In genomic region chr3:130690834-130691595, GRCm38 (mm10) we compare ENCODE assay signal across 8 mouse cellular contexts. TPM values are rescaled to one million over a fixed set of nuclear protein-coding genes. Genes with fewer than 3 reads are reported as not detected.
A peak's percentile ranks its signal among the peaks of the same experiment; 100 is the strongest.
DNase-seq lines count a peak whose midpoint lies in the region; ATAC-seq and TF ChIP-seq lines count a peak whose summit lies in the region.

No protein-coding gene starts in this region.

- no peak for ATAC-seq in hindbrain, embryonic 14.5 days (ENCODE audit: low FRiP score)
- ATAC-seq in liver, embryonic 11.5 days (replicated peaks; ENCODE audit: low FRiP score), result peak; percentile 86
- ATAC-seq in monocyte, adult 5-6 weeks (replicated peaks; ENCODE audit: insufficient number of reproducible peaks, low FRiP score, low TSS enrichment, poor library complexity, severe bottlenecking), result peak; percentile 15; the same call in 1 of the 2 replicates

- peak overlapping the region; percentile 52 for H3K4me2 ChIP-seq in hindbrain, embryonic 14.5 days (replicated peaks)
- peak overlapping the region; percentile 71 for H3K4me2 ChIP-seq in liver, embryonic 11.5 days

- H3K36me3 ChIP-seq in ES-Bruce4 (ENCODE audit: control insufficient read depth, insufficient read depth, low read length, poor library complexity, severe bottlenecking), result no peaks in the 10 kb centered on the region; the same call in 1 of the 2 replicates
- H3K36me3 ChIP-seq in hindbrain, embryonic 14.5 days (replicated peaks; ENCODE audit: control insufficient read depth, insufficient read depth), result peaks cover 15% of the 10 kb centered on the region
- H3K36me3 ChIP-seq in liver, embryonic 11.5 days (ENCODE audit: control insufficient read depth, insufficient read depth, low read length), result peaks cover 13% of the 10 kb centered on the region

- peak; percentile 31 for DNase-seq in adrenal gland, postnatal 25 days
- DNase-seq in gastrocnemius, adult 18-20 months (ENCODE audit: low spot score), result peak; percentile 55
- no peak for DNase-seq in hindbrain, embryonic 14.5 days (ENCODE audit: low spot score)
- peak; percentile 70 for DNase-seq in liver, embryonic 11.5 days (ENCODE audit: low spot score)
- peak; percentile 41 for DNase-seq in thymus, postnatal 36 days
- no peak for DNase-seq in right cerebral cortex, postnatal 36 days (ENCODE audit: low spot score in 2 of 2)

- WGBS in hindbrain, embryonic 14.5 days, result 14% methylated on average over 20 of the region's 20 CpGs
- WGBS in liver, embryonic 11.5 days, result 5% methylated on average over 20 of the region's 20 CpGs

- no peak for TF ChIP-seq POLR2A in ES-Bruce4 (IDR thresholded peaks at IDR 0.05; ENCODE audit: insufficient read depth, low read length)

- no peak for TF ChIP-seq CTCF in ES-Bruce4 (IDR thresholded peaks at IDR 0.05; ENCODE audit: low read depth, low read length)

- H3K9me3 ChIP-seq in ES-Bruce4 (replicated peaks; ENCODE audit: control insufficient read depth, insufficient read depth, low read length, poor library complexity, severe bottlenecking), result no peaks in the 10 kb centered on the region
- no peaks in the 10 kb centered on the region for H3K9me3 ChIP-seq in hindbrain, embryonic 14.5 days (ENCODE audit: control insufficient read depth, low read length)
- H3K9me3 ChIP-seq in liver, embryonic 11.5 days (ENCODE audit: control insufficient read depth, low read length), result no peaks in the 10 kb centered on the region

- no peaks in the 10 kb centered on the region for H3K4me1 ChIP-seq in ES-Bruce4 (ENCODE audit: control insufficient read depth, insufficient read depth, low read length)
- H3K4me1 ChIP-seq in hindbrain, embryonic 14.5 days (replicated peaks; ENCODE audit: control insufficient read depth, insufficient read depth, low read length), result 0 out of 2 replicates have a peak, but pooled peaks cover 7% of the 10 kb centered on the region
- H3K4me1 ChIP-seq in liver, embryonic 11.5 days (replicated peaks; ENCODE audit: control insufficient read depth, insufficient read depth, low read length), result peaks cover 6% of the 10 kb centered on the region

- peak overlapping the region; percentile 66 for H3K9ac ChIP-seq in ES-Bruce4 (ENCODE audit: low read depth, poor library complexity, severe bottlenecking)
- peak overlapping the region; percentile 6 for H3K9ac ChIP-seq in hindbrain, embryonic 14.5 days
- peak overlapping the region; percentile 71 for H3K9ac ChIP-seq in liver, embryonic 11.5 days (ENCODE audit: low read depth, low read length)

- no peak for TF ChIP-seq EP300 in ES-Bruce4 (IDR thresholded peaks at IDR 0.05; ENCODE audit: insufficient read depth, low read depth, low read length)

- H3K27ac ChIP-seq in ES-Bruce4 (ENCODE audit: insufficient read depth, low read length), result 0 out of 2 replicates have a peak overlapping the region, but pooled peaks have one; percentile 17
- H3K27ac ChIP-seq in hindbrain, embryonic 14.5 days, result no peak overlapping the region
- H3K27ac ChIP-seq in liver, embryonic 11.5 days (ENCODE audit: low read depth, low read length), result peak overlapping the region; percentile 80

- no peaks in the 10 kb centered on the region for H3K27me3 ChIP-seq in ES-Bruce4 (ENCODE audit: control insufficient read depth, insufficient read depth, low read length, poor library complexity, severe bottlenecking)
- no peaks in the 10 kb centered on the region for H3K27me3 ChIP-seq in hindbrain, embryonic 14.5 days (ENCODE audit: control insufficient read depth, insufficient read depth, low read length)
- H3K27me3 ChIP-seq in liver, embryonic 11.5 days (replicated peaks; ENCODE audit: control insufficient read depth, insufficient read depth, low read length), result no peaks in the 10 kb centered on the region

- peak overlapping the region; percentile 59 for H3K4me3 ChIP-seq in ES-Bruce4 (ENCODE audit: low read depth, low read length)
- H3K4me3 ChIP-seq in hindbrain, embryonic 14.5 days (replicated peaks; ENCODE audit: low read length), result peak overlapping the region; percentile 23
- peak overlapping the region; percentile 50 for H3K4me3 ChIP-seq in liver, embryonic 11.5 days (ENCODE audit: low read depth, low read length)

RNA-seq across cellular contexts. Expression of gene Ostc, which starts 18.2 kb away (rescaled TPM):
- 170 and 180 TPM in 2 replicates for polyA plus RNA-seq in ES-Bruce4 (2011; ENCODE audit: insufficient read depth, insufficient read length, low read depth, missing spikeins)
- total RNA-seq in adrenal gland, postnatal 25 days (2021), result 85.9 and 89.5 TPM in 2 replicates
- total RNA-seq in gastrocnemius, adult 18-20 months (2021), result 10 to 100 TPM; 25.3 to 30.0 TPM
- 221 and 231 TPM in 2 replicates for polyA plus RNA-seq in hindbrain, embryonic 14.5 days (2014; fragmentation: Nextera tagmentation; extraction: Ambion mirVana)
- 314 and 321 TPM in 2 replicates for polyA plus RNA-seq in liver, embryonic 11.5 days (2014; fragmentation: Nextera tagmentation; extraction: Ambion mirVana)
- 102 to 107 TPM (median 105 TPM) in 3 replicates for total RNA-seq in monocyte, adult 5-6 weeks (2017)

RNA-seq across cellular contexts. Expression of gene Rpl34, which starts 39.2 kb away (rescaled TPM):
- 1,289 and 1,419 TPM in 2 replicates for polyA plus RNA-seq in ES-Bruce4 (2011; ENCODE audit: insufficient read depth, insufficient read length, low read depth, missing spikeins)
- 602 and 744 TPM in 2 replicates for total RNA-seq in adrenal gland, postnatal 25 days (2021)
- 100 to 1,000 TPM; 315 to 345 TPM for total RNA-seq in gastrocnemius, adult 18-20 months (2021)
- 544 and 662 TPM in 2 replicates for polyA plus RNA-seq in hindbrain, embryonic 14.5 days (2014; fragmentation: Nextera tagmentation; extraction: Ambion mirVana)
- 1,055 and 1,138 TPM in 2 replicates for polyA plus RNA-seq in liver, embryonic 11.5 days (2014; fragmentation: Nextera tagmentation; extraction: Ambion mirVana)
- 2,637 to 3,542 TPM (median 3,151 TPM) in 3 replicates for total RNA-seq in monocyte, adult 5-6 weeks (2017)

Comparison
In these comparisons a context has a peak if more than half of its experiments do, and no peak if none do; other contexts are left out.
1. H3K9ac ChIP-seq: peak in every context shown above with its lines; median percentile 71 in liver, embryonic 11.5 days; 66 in ES-Bruce4; 6 in hindbrain, embryonic 14.5 days.
2. DNase-seq: peak in adrenal gland, postnatal 25 days (single experiment), gastrocnemius, adult 18-20 months (single experiment), liver, embryonic 11.5 days (single experiment) and thymus, postnatal 36 days (2 of 2); none in hindbrain, embryonic 14.5 days (single experiment) and right cerebral cortex, postnatal 36 days (0 of 2).
3. Peak in every context shown above with its lines, with median percentiles within 50 percentile points of each other: H3K4me3 ChIP-seq.